Mouse (Mus musculus) embryonic facial prominence, embryonic 14.5 days (tissue): ENCODE results near the gene Thsd4. TPM values are rescaled to one million over a fixed set of nuclear protein-coding genes. Genes with fewer than 3 reads are reported as not detected.
A peak's percentile ranks its signal among the peaks of the same experiment; 100 is the strongest.

Experiments
- ATAC-seq: fragments of 200-750 bp; cut with Nextera tagmentation; 2 replicates; pipeline ENCODE4 v1.8.0; 2017; ENCODE audit warnings: low read depth, moderate number of reproducible peaks, moderate TSS enrichment
- DNase-seq: peaks from one replicate; pipeline ENCODE4 v3.0.0-alpha.2; 2015; ENCODE audit warnings: low spot score
- H3K27ac ChIP-seq: fragments of 300-500 bp; sonication (generic); replicated peaks from 2 replicates; pipeline ENCODE4 v1.5.1; 2014; ENCODE audit warnings: low read depth, mild to moderate bottlenecking, low read length, moderate library complexity
- H3K27me3 ChIP-seq: fragments of 300-500 bp; sonication (generic); replicated peaks from 2 replicates; pipeline ENCODE4 v1.6.1; 2014; ENCODE audit warnings: low read length; ENCODE audit not compliant: control insufficient read depth, insufficient read depth
- H3K36me3 ChIP-seq: fragments of 300-500 bp; sonication (generic); 2 replicates; pipeline ENCODE4 v1.6.1; 2014; ENCODE audit warnings: low read length, mixed read lengths; ENCODE audit not compliant: control insufficient read depth, insufficient read depth
- H3K4me1 ChIP-seq: fragments of 300-500 bp; sonication (generic); 2 replicates; pipeline ENCODE4 v1.6.1; 2014; ENCODE audit warnings: antibody characterized with exemption, low read length; ENCODE audit not compliant: control insufficient read depth, insufficient read depth
- H3K4me2 ChIP-seq: fragments of 300-500 bp; sonication (generic); 2 replicates; pipeline ENCODE4 v1.6.1; 2014; ENCODE audit warnings: low read depth, mild to moderate bottlenecking, low read length, moderate library complexity, mixed read lengths
- H3K4me3 ChIP-seq: fragments of 300-500 bp; sonication (generic); 2 replicates; pipeline ENCODE4 v1.5.1; 2014; ENCODE audit warnings: low read depth, mild to moderate bottlenecking, low read length
- H3K9ac ChIP-seq: fragments of 300-500 bp; sonication (generic); 2 replicates; pipeline ENCODE4 v1.6.1; 2014; ENCODE audit warnings: low read depth, mild to moderate bottlenecking, low read length, moderate library complexity, mixed read lengths
- H3K9me3 ChIP-seq: fragments of 300-500 bp; sonication (generic); 2 replicates; pipeline ENCODE4 v1.6.1; 2016; ENCODE audit warnings: low read length; ENCODE audit not compliant: control insufficient read depth
- WGBS: fragments of 180-500 bp; shearing (Covaris S2); extraction: QIAGEN DNeasy Blood & Tissue Kit; methylation state at CpG from one replicate; pipeline ENCODE4 v1.1.7; 2014; 5-methylcytosine and 5-hydroxymethylcytosine counted together
- polyA plus RNA-seq: library from polyadenylated mRNA; unstranded; fragments of >200 nt; fragmentation: Nextera tagmentation; extraction: Ambion mirVana; gene quantifications from 2 replicates; pipeline ENCODE4 v1.2.1, GENCODE M21; 2014

The Thsd4 gene
- polyA plus RNA-seq, 1 experiment from 2014 or later = 26.1 TPM

DNA sequence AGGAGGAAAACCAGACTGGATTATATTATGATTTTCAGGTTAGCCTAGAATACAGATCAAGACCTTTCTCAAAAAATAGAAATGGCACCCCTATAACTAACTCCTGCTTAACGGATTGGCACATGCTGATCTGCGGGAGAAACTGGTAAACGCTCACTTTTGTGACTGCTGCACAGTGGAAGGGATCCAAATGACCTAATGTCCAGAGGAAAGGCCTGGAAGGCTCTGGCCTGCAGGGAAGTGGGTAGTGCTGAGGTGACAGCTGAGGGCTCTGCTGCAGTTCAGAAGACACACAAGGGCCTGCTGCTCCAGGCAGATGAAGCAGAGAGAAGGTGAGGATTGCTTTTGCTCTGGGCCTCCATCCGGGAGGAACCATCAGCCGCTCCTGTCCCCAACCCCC is 465.7 kb downstream of the Thsd4 start:
- Histone ChIP-seq H3K9me3 (0 out of 2 replicates have a peak, but pooled peaks cover 3% of the 10 kb centered on the region), H3K4me2 (no peak overlapping the region), H3K4me3 (no peak overlapping the region), H3K27ac (no peak overlapping the region), H3K4me1 (no peaks in the 10 kb centered on the region), H3K27me3 (no peaks in the 10 kb centered on the region), H3K9ac (no peak overlapping the region), H3K36me3 (no peaks in the 10 kb centered on the region)
- ATAC-seq = no peak
- WGBS = 87% methylated on average over 5 of the region's 5 CpGs
- no peak for DNase-seq

DNA sequence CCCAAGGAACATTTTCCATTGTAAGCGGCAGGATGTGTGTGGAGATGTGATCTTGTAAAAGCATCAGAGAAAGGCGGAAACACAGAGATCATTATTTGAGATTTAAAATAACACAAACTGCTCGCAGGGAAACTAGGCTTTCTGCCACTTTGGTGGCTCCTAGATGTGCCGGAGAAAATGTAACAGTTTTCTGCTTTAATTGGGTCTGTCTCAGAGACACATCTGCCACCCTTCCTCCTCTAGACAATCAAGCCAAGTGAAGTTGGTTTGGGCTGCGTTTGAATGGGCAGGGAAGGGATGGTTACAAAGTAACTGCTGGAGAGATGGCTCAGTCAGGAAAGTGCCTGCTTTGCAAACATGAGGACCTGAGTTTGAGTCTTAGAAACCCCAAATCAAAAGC is 466.9 kb downstream of the Thsd4 start:
- Histone ChIP-seq H3K9me3 (0 out of 2 replicates have a peak, but pooled peaks cover 3% of the 10 kb centered on the region), H3K4me2 (no peak overlapping the region), H3K4me3 (no peak overlapping the region), H3K9ac (no peak overlapping the region), H3K27ac (no peak overlapping the region), H3K27me3 (no peaks in the 10 kb centered on the region), H3K36me3 (no peaks in the 10 kb centered on the region), H3K4me1 (no peaks in the 10 kb centered on the region)
- 49% methylated on average over 5 of the region's 5 CpGs for WGBS
- no peak for ATAC-seq
- peak; percentile 34 for DNase-seq

DNA sequence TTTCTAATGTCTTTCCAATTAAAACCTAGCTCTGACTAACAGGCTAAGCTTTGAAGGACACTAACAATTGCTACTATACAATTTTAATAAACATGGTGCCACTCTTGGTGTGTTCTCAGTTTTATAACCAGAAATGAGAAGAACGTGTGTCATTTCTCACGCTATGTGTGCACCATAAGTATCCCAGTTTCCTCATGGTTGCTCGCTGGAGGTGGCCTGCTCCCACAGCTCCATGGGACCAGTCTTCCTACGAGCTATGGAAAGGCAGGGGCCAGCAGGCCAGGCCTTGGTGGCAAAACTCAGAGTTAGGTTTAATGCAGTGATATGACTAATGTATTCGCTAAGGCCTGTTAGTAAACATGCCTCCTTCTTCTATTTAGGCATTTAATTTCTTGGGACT is 468.7 kb downstream of the Thsd4 start:
- whole genome bisulfite sequencing = 96% methylated on average over 5 of the region's 5 CpGs
- Histone ChIP-seq H3K36me3 (no peaks in the 10 kb centered on the region), H3K27ac (no peak overlapping the region), H3K9me3 (0 out of 2 replicates have a peak, but pooled peaks cover 3% of the 10 kb centered on the region), H3K4me2 (no peak overlapping the region), H3K4me1 (no peaks in the 10 kb centered on the region), H3K27me3 (no peaks in the 10 kb centered on the region), H3K9ac (no peak overlapping the region), H3K4me3 (no peak overlapping the region)
- ATAC-seq (no peak), DNase-seq (no peak)

DNA sequence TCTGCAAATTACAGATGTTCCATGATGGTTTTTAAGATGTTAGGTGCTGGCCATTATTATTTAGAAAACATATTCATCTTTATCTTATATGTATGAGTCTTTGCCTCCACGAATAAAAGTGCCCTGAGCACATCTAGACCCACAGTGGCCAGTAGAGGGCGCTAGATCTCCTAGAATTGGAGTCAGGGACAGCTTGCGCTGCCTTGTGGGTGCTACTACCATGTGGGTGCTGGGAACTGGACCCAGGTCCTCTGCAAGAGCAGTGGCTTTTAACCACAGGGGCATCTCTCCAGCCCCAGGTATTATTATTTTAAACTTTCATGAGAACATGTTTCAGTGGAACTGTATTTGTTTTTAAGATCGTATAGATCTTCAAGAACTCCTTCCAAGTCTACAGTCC is 469.4 kb downstream of the Thsd4 start:
- Histone ChIP-seq H3K27ac (no peak overlapping the region), H3K36me3 (no peaks in the 10 kb centered on the region), H3K4me3 (no peak overlapping the region), H3K4me1 (no peaks in the 10 kb centered on the region), H3K9ac (no peak overlapping the region), H3K4me2 (no peak overlapping the region), H3K9me3 (0 out of 2 replicates have a peak, but pooled peaks cover 3% of the 10 kb centered on the region), H3K27me3 (no peaks in the 10 kb centered on the region)
- ATAC-seq = no peak
- DNase-seq = no peak
- WGBS = 74% methylated on average over 4 of the region's 4 CpGs

DNA sequence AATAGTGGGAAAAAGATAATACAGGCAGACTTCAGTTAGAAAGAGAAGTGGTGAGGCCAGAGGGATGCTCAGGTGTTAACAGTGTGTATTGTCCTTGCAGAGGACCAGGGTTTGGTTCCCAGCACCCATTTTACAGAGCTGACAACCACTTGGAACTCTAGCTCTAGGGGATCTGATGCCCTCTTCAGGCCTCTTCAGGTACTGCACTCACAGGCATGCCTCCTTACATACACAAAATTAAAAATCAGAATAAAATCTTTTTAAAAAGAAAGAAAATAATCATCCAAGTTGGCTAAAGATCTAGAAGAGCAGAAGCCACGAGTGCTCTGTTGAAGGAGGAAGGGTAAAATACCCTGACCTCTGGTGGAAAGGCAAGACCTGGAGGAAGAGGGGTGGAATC is 478.7 kb downstream of the Thsd4 start:
- no peak overlapping the region for H3K4me3 ChIP-seq
- H3K27me3 ChIP-seq = no peaks in the 10 kb centered on the region
- no peak overlapping the region for H3K9ac ChIP-seq
- DNase-seq (no peak), ATAC-seq (no peak)
- no peaks in the 10 kb centered on the region for H3K4me1 ChIP-seq
- H3K27ac ChIP-seq = no peak overlapping the region
- no peak overlapping the region for H3K4me2 ChIP-seq
- WGBS = 94% methylated on average over 1 of the region's 1 CpGs
- H3K36me3 ChIP-seq = 0 out of 2 replicates have a peak, but pooled peaks cover 6% of the 10 kb centered on the region
- H3K9me3 ChIP-seq = peaks cover 6% of the 10 kb centered on the region

DNA sequence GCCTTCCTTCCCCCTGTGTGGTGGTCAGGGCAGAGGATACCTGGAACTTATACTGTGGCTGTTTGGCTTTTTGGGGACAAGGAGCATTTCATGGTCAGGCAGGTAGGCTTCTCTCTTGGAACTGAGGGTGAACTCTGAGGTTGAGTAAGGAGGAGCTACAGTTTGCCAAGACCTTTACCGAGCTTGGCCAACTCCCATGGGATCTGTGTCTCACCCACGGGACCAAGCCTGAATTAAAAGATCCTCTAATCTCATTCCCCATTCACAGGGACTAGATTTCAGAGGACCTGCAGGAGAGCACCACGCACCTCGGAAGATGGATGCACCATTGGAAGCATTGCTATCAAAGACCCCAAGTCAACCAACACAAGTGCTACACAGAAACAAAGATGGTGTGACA is 487.0 kb downstream of the Thsd4 start:
- DNase-seq (no peak), ATAC-seq (no peak)
- Histone ChIP-seq H3K4me3 (no peak overlapping the region), H3K36me3 (no peaks in the 10 kb centered on the region), H3K9me3 (no peaks in the 10 kb centered on the region), H3K27me3 (no peaks in the 10 kb centered on the region), H3K4me1 (no peaks in the 10 kb centered on the region), H3K4me2 (no peak overlapping the region), H3K27ac (no peak overlapping the region), H3K9ac (no peak overlapping the region)
- 93% methylated on average over 4 of the region's 4 CpGs for WGBS

DNA sequence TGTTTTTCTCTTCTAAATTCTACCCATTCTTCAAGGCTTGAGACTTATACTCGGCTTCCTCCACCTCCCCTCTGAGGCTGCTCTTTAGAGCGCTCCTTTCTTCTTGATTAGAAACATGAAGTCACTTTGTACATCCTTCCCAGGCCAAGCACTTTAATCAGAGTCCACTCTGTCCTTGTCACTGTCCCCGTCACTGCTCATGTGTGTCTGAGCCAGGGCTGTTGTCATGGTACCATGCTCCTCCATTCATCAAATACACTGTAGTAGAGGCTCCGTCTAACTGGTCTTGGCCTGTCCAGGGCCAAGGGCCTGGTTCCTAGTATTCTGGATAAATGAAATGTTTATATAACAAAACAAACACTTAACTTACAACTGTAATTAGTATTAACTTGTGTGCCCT is 494.6 kb downstream of the Thsd4 start:
- Histone ChIP-seq H3K27ac (no peak overlapping the region), H3K9me3 (no peaks in the 10 kb centered on the region), H3K36me3 (no peaks in the 10 kb centered on the region), H3K4me3 (no peak overlapping the region), H3K4me1 (peaks cover 19% of the 10 kb centered on the region), H3K27me3 (no peaks in the 10 kb centered on the region), H3K9ac (no peak overlapping the region), H3K4me2 (no peak overlapping the region)
- 85% methylated on average over 4 of the region's 4 CpGs for WGBS
- ATAC-seq = no peak
- no peak for DNase-seq

DNA sequence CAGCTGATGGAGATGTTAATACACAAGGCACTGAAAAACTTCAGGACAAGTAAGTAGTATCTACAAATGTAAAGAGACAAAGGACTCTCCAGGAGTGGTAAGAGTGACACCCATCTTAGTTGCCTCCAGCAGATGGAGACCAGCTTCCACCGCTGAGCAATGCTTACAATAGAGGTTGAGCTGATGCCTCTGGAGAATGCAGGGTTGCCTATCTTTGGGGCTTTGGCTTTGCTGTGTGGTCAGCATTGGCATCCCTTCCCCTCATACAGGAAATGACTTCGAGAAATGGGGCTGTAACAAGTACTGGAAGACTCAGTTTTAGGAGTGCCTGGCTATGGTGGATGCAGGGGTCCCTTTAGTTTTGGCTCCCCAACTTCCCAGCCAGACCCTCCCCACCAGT is 495.1 kb downstream of the Thsd4 start:
- no peak overlapping the region for H3K4me3 ChIP-seq
- ATAC-seq (no peak), DNase-seq (no peak)
- no peak overlapping the region for H3K27ac ChIP-seq
- H3K36me3 ChIP-seq = no peaks in the 10 kb centered on the region
- H3K9me3 ChIP-seq = no peaks in the 10 kb centered on the region
- H3K4me2 ChIP-seq = no peak overlapping the region
- no peak overlapping the region for H3K9ac ChIP-seq
- H3K27me3 ChIP-seq = no peaks in the 10 kb centered on the region
- peaks cover 22% of the 10 kb centered on the region for H3K4me1 ChIP-seq
- 92% methylated on average over 2 of the region's 2 CpGs for WGBS

DNA sequence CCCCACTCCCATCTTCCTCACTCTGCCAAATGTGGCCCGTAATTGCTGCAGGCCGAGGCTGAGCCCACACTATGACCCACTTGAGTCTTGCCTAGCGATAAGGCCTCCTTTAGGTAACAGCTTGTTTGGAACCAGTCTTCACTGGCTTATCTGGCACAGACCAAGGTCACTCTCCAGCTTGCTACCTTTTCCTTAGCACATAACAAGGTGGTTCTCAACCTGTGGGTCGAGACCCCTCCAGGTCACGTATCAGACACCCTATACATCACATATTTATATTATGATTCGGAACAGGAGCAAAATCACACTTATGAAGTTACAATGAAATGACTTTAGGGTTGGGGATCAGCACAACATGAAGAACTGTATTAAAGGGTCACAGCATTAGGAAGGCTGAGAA is 495.9 kb downstream of the Thsd4 start:
- peaks cover 29% of the 10 kb centered on the region for H3K4me1 ChIP-seq
- no peaks in the 10 kb centered on the region for H3K36me3 ChIP-seq
- WGBS = 82% methylated on average over 6 of the region's 6 CpGs
- no peak overlapping the region for H3K4me2 ChIP-seq
- H3K4me3 ChIP-seq = no peak overlapping the region
- H3K9ac ChIP-seq = no peak overlapping the region
- no peak overlapping the region for H3K27ac ChIP-seq
- DNase-seq = no peak
- H3K27me3 ChIP-seq = no peaks in the 10 kb centered on the region
- no peak for ATAC-seq
- H3K9me3 ChIP-seq = no peaks in the 10 kb centered on the region
